Mouse (Mus musculus): ENCODE results near the gene Ccdc47.

Ccdc47 gene

GRCm38 (mm10) chr11:106164601-106165180 is 51.5 kb downstream of the Ccdc47 start:
- in situ Hi-C loops (cut with MboI, MseI), result loop anchor here in 1 of 2 experiments (5.0 to 10.0 kb wide), 2 partner anchors 48 to 520 kb away; no protein-coding TSS in a partner anchor

- in situ Hi-C loops (cut with MboI, MseI), result loop anchor here in 1 of 2 experiments (5.0 to 10.0 kb wide), 2 partner anchors 49 to 521 kb away; no protein-coding TSS in a partner anchor
Measured at GRCm38 (mm10) chr11:106163546-106163945, 52.6 kb downstream of the Ccdc47 start.

GRCm38 (mm10) chr11:106162237-106162636 is 53.9 kb downstream of the Ccdc47 start:
- in situ Hi-C loops (cut with MboI, MseI), result loop anchor here in 1 of 2 experiments (5.0 to 10.0 kb wide), 2 partner anchors 50 to 523 kb away; no protein-coding TSS in a partner anchor

GRCm38 (mm10) chr11:106160841-106161721 is 55.1 kb downstream of the Ccdc47 start, which contains the start of the genes Gm10840 and Limd2:
TSS of gene Gm10840 (plus strand) at chr11:106160850.
TSS of gene Limd2 (minus strand) at chr11:106160860.
- in situ Hi-C loops (cut with MboI, MseI), result loop anchor here in 1 of 2 experiments (5.0 to 10.0 kb wide), 2 partner anchors 51 to 524 kb away; no protein-coding TSS in a partner anchor

- in situ Hi-C loops (cut with MboI, MseI), result loop anchor here in 1 of 2 experiments (5.0 to 10.0 kb wide), 2 partner anchors 52 to 525 kb away; no protein-coding TSS in a partner anchor
Measured at GRCm38 (mm10) chr11:106159921-106160840, 56.0 kb downstream of the Ccdc47 start.

GRCm38 (mm10) chr11:106159216-106159920 is 56.8 kb downstream of the Ccdc47 start:
- in situ Hi-C loops (cut with MboI, MseI), result no loop called here

- in situ Hi-C loops (cut with MboI, MseI), result no loop called here
Measured at GRCm38 (mm10) chr11:106158930-106159215, 57.3 kb downstream of the Ccdc47 start.

- in situ Hi-C loops (cut with MboI, MseI), result no loop called here
Measured at GRCm38 (mm10) chr11:106158081-106158929, 57.8 kb downstream of the Ccdc47 start.

GRCm38 (mm10) chr11:106157154-106157553 is 59.0 kb downstream of the Ccdc47 start:
- in situ Hi-C loops (cut with MboI, MseI), result no loop called here

GRCm38 (mm10) chr11:106156257-106156656 is 59.9 kb downstream of the Ccdc47 start:
- in situ Hi-C loops (cut with MboI, MseI), result no loop called here

- in situ Hi-C loops (cut with MboI, MseI), result no loop called here
Measured at GRCm38 (mm10) chr11:106155761-106156160, 60.4 kb downstream of the Ccdc47 start.

GRCm38 (mm10) chr11:106154770-106155169 is 61.4 kb downstream of the Ccdc47 start:
- in situ Hi-C loops (cut with MboI, MseI), result loop anchor here in 1 of 2 experiments (5.0 kb wide), 2 partner anchors 38 to 102 kb away; no protein-coding TSS in a partner anchor

- in situ Hi-C loops (cut with MboI, MseI), result loop anchor here in 1 of 2 experiments (5.0 kb wide), 2 partner anchors 38 to 102 kb away; no protein-coding TSS in a partner anchor
Measured at GRCm38 (mm10) chr11:106154091-106154490, 62.1 kb downstream of the Ccdc47 start.

GRCm38 (mm10) chr11:106152132-106152531 is 64.0 kb downstream of the Ccdc47 start:
- in situ Hi-C loops (cut with MboI, MseI), result loop anchor here in 1 of 2 experiments (5.0 kb wide), 2 partner anchors 40 to 100 kb away; no protein-coding TSS in a partner anchor

GRCm38 (mm10) chr11:106151219-106151618 is 64.9 kb downstream of the Ccdc47 start:
- in situ Hi-C loops (cut with MboI, MseI), result loop anchor here in 1 of 2 experiments (5.0 kb wide), 2 partner anchors 41 to 99 kb away; no protein-coding TSS in a partner anchor

Data from T-helper 17 cell (primary cell).